Mouse (Mus musculus) megakaryocyte, adult 5-6 weeks (primary cell): Measurements from ENCODE around the gene Prss46. TPM values are rescaled to one million over a fixed set of nuclear protein-coding genes. Genes with fewer than 3 reads are reported as not detected.
"Not testable (repeated sequence)": the region's sequence is repeated elsewhere in the genome, so short reads cannot be mapped to it uniquely, and the experiment has no call there.

Experiments
- ATAC-seq: 2 replicates; pipeline ENCODE4 v1.8.0; 2016; ENCODE audit warnings: mild to moderate bottlenecking, inconsistent platforms; ENCODE audit not compliant: poor library complexity, severe bottlenecking
- total RNA-seq, 2 experiments: library from RNA; stranded (forward) in 1 of 2; stranded (reverse) in 1 of 2; fragments of 153-499, 151-499 nt in 1 of 2; fragments of 221-1000, 200-1000 nt in 1 of 2; gene quantifications; 2 replicates each; pipeline versions ENCODE4 v1.2.3 to v1.2.4; 2015 to 2017

The Prss46 gene
- not detected in 2 replicates for total RNA-seq (2015)
- not detected in 2 replicates for total RNA-seq (2017)

DNA sequence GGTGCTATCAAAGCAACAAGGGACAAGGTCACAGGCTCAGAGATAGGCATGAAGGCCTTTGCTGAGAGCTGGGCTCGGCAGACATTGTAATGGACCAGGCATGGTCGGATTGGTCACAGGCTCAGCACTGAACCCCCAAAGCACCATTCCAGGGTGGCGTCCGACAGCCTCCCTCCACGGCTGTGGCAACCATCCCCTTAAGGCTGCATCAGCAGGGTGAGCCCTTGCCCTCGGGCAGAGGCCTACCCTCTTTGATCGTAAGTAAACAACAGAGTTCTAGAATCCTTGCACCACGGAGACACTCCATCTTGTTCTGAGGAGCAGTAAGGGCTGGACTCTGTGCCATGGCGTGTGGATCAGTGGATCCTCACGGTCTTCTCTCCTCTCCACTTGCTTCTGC is at the start of gene Prss46:
Gene Prss46 (plus strand): TSS at position 301 of the 400 bp plus-strand sequence.
- no peak for ATAC-seq

- ATAC-seq = no peak
These were observed 47.3 kb upstream of the Prss46 start for GRCm38 (mm10) chr9:110797013-110797412.

DNA sequence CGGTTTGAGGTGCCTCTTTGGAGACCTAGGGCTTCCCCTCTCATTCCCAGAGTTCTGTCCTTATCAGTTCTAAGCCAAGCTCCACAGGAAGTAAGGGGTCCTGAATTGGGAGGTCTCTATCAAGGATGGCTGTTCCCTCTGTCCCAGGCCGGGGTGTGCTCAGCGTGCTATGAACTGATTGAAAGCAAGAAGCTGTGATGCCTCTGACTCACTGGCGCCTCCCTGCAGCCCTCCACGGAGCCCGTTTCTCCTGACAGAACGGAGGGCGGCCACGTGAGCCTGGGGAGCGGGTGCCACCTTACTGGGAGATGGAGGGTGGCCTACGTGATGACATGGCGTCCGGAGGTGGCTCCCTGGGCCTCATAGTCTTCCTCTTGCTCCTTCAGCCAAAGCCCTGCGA is 46.4 kb upstream of the Prss46 start, which contains the start of gene Prss42:
Gene Prss42 (plus strand): TSS at position 301 of the 400 bp plus-strand sequence.
- ATAC-seq = no peak

DNA sequence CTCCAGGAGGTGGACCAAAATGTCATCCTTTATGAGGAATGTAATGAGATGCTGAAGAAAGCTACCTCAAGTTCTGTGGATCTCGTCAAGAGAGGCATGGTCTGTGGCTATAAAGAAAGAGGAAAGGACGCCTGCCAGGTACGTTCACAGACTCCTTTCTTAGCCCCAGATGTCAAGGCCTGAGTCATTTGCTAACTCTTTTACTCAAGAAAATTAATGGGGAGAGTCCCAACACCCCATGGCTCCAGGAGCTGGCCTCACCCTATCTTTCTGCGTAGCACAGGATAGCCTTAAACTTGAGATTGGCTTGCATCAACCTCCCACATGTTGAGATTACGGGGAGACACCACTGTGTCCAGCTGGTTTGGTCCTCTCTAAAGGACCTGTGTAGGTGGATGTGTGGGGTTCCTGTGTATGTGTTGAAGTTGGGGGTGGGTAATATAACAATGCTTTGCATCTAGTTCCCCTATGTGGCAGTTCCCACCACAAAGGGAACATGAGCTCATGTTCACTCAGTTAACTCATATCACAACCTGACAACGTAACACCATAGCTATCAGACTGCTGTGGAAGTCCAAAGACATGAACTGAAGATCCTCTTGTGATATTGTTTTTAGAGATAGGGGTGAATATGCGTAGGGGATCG is 43.3 kb upstream of the Prss46 start:
- no peak for ATAC-seq

DNA sequence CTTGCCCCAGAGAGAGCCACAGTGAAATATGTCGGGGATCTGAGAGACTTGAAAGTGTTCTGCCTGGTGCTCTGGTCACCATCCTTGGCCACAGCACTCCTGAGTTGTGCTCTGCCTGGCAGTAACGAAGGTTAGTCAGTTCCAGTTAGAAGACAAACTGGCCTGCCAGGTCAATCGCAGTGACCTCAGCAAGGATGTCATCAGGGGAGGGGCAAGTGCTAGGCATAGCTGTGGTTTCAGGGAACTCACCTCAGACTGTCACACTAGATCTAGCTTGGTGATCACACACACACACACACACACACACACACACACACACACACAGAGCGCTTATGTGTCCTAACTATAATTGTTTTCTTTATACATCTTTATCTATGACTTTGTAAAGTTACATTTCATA is 41.0 kb upstream of the Prss46 start:
- ATAC-seq = peak; percentile 47

GRCm38 (mm10) chr9:110810051-110810450 is 34.3 kb upstream of the Prss46 start:
- ATAC-seq = no peak

GRCm38 (mm10) chr9:110813789-110814188 is 30.5 kb upstream of the Prss46 start, which contains the start of gene Prss44:
Gene Prss44 (plus strand): TSS chr9:110813994.
- no peak for ATAC-seq

GRCm38 (mm10) chr9:110820546-110820945 is 23.8 kb upstream of the Prss46 start:
- not testable (repeated sequence) for ATAC-seq

DNA sequence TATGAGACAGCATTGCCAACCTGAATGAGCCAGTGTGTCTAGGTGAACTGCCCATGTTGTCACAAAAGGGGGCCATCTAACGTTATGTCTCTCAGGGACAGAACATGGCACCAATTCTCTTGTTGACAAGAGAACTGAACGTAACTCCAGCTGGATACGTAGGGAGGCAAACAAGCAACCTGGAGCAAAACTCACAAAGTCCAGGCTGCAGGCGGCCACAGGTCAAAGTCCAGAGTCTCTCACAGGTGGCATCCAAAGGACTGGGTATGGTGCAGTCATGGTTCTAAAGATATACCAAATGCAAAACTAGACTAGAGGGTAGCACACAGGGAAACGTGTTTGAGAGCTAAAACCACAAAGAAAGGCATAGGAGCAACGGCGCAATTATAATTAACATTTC is 22.9 kb upstream of the Prss46 start:
- ATAC-seq = no peak

DNA sequence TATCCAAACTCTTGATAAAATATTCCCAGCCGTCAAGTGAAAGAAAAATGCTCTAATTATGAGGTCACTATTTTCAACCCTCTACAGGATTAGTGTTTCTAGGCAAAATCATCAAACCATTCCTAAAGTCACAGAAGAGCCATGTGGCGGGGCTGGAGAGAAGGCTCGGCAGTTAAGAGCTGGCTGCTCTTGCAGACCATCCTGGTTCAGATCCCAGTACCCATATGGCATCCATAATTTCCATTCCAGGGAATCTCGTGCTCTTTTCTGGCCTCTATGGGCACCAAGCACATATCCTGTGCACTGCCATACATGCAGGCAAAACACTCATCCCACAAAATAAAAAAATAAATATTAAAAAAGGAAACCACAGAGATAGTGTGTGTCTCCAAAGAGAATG is 18.9 kb upstream of the Prss46 start:
- 0 out of 2 replicates have a peak, but pooled peaks have one; percentile 18 for ATAC-seq

GRCm38 (mm10) chr9:110825832-110826231 is 18.5 kb upstream of the Prss46 start:
- ATAC-seq = peak; percentile 93

- no peak for ATAC-seq
These were observed 17.9 kb upstream of the Prss46 start, which contains the start of gene Prss43 for GRCm38 (mm10) chr9:110826390-110826789. Gene Prss43 (plus strand): TSS chr9:110826690.

DNA sequence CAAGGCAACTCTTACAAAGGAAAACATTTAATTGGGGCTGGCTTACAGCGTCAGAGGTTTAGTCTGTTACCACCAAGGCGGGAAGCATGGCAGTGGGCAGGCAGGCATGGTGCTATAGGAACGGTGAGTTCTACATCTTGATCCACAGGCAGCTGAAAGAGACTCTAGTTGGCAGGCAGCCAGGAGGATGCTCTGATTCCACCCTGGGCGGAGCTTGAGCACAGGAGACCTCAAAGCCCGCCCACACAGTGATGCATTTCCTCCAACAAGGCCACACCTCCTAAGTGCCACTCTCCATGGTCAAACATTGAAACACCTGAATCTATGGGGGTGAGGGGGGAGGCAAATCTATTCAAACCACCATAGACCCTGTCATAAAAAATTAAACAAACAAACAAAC is 11.3 kb upstream of the Prss46 start:
- ATAC-seq = no peak

DNA sequence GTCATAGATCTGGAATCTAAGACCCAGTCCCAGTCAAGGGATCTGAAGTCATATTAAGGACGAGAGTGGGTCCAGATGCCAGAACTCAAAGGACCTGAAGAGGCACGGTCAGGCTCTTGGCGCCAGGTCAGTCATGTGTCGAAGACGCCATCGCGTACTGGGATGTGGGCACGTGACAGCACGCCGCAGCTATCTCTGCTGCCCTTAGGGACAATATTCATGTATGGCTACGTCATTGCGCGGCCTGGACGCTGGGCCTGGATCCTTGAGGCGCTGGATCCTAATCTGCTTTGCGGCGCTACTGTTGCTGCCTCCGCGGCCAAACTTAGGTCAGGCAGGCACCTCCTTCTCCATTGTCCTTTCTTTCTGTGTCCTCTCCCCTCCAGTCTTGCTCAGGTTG is 9.9 kb upstream of the Prss46 start, which contains the start of gene Prss45:
Gene Prss45 (plus strand): TSS at position 178 of the 400 bp plus-strand sequence.
- ATAC-seq = no peak

- no peak for ATAC-seq
These were observed 9.3 kb upstream of the Prss46 start for GRCm38 (mm10) chr9:110834961-110835360.

GRCm38 (mm10) chr9:110836112-110836511 is 8.2 kb upstream of the Prss46 start:
- ATAC-seq = no peak

DNA sequence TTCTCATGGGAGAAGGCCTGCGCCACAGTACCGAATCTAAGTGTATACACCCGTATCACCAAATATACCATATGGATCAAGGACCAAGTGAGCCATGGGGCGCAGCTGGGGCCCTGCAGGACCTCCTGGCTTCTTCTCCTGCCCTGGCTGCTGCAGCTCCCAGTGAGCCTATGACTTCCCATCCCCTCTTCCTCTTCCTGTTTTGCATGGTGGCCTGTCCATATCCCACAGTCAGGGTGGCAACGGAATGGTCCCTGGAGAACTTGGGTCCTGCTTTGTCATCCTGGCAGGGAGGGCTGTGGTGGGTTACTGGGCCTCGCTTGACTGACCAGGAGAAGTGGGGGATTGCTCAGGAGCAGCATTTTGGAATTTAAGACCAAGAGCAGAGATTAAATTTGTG is 3.4 kb upstream of the Prss46 start:
- peak; percentile 65 for ATAC-seq

DNA sequence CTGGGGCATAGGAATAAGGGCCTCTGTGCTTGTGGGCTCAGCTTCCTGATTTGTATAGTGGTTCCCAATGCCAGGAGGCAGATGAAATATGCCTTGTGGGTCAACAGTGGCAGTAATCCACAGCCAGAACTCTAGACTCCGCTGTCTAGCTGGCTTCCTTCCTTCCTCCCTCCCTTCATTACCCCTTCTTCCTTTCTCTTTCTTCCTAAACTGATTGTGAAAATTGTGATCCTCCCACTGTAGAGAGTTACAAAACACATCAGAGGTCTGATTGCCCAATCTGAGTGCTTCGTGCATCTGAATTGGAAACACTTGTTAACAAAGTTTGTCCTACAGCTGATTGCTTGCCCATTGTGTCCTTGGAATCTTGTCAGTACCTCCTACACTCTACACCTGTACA is 2.9 kb upstream of the Prss46 start:
- peak; percentile 60 for ATAC-seq

- no peak for ATAC-seq
These were observed 4.9 kb downstream of the Prss46 start for GRCm38 (mm10) chr9:110849162-110849561.

- no peak for ATAC-seq
These were observed 11.6 kb downstream of the Prss46 start for GRCm38 (mm10) chr9:110855903-110856302.

- ATAC-seq = peak; percentile 71
These were observed 12.6 kb downstream of the Prss46 start for GRCm38 (mm10) chr9:110856920-110857319.

GRCm38 (mm10) chr9:110857781-110858472 is 13.6 kb downstream of the Prss46 start, which contains the start of gene Prss50:
Gene Prss50 (plus strand): TSS chr9:110857967.
- ATAC-seq = 0 out of 2 replicates have a peak, but pooled peaks have one; percentile 43
